Mouse (Mus musculus): Measurements from ENCODE around the gene Znrd1.

Gene Znrd1

DNA sequence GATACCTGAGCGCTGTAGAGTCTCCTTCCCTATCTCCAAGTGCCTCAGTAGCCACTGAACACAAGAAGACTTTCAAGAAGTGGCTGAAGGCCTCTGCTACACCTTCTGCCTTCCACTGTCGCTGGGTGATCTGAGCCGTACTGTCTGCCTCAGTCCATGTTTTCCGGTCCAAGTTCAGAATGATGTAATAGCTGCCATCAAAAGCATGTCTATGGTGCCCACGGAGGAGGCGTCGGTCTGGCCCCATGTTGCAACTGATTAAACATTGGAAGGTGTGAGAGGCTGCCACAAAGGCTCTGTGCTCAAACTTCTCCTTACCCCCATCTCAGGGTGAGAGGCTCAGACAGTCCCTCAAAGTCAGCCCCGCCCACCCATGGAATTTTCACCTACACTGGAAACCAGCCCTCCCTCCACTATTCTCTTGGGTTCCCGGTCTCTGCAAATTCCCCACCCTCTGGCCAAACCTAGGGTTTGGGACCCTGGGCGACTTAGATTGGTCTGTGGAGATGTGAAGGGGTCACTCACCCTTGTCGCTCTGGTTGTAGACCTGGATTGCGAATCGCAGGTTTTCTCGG is 12.0 kb upstream of the Znrd1 start:
- DNase-seq = no peak

- DNase-seq = no peak
Observed at GRCm38 (mm10) chr17:36966875-36967274, 8.5 kb upstream of the Znrd1 start.

- no peak for DNase-seq
Observed at GRCm38 (mm10) chr17:36961125-36961524, 2.8 kb upstream of the Znrd1 start.

GRCm38 (mm10) chr17:36958884-36959283 is 525 bp upstream of the Znrd1 start:
- DNase-seq = peak in 1 of 2 experiments; percentile 9

DNA sequence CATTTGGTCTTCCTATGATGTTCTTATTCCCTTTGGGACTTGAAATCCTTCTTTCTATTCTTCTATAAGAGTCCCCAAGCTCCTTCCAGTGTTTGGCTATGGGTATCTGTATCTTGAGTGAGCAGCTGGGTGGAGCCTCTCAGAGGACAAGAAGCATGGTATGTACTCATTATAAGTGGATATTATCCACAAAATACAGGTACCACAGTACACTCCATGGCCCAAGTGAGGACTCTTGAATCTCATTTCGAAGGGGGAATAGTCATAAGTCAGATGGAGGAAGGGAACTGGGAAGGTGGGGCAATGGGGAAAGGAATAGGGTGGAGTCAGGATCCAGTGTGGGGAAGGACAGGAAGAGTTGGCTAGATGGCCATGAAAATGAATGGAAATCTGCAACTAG is 5.3 kb downstream of the Znrd1 start:
- DNase-seq = no peak

DNA sequence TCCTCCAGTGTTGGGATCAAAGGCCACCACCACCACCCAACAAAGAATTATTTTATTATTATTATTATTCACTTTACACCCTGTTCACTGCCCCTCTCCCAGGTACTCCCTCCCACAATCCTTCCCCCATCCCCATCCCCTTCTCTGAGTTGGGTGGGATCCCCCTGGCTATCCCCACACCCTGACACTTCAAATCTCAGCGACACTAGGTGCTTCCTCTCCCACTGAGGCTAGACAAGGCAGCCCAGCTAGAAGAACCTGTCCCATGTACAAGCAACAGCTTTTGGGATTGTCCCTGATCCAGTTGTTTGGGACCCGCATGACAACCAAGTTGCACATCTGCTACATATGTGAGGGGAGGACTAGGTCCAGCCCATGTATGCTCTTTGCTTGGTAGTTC is 5.7 kb downstream of the Znrd1 start:
- DNase-seq = peak in 1 of 2 experiments; percentile 7

DNA sequence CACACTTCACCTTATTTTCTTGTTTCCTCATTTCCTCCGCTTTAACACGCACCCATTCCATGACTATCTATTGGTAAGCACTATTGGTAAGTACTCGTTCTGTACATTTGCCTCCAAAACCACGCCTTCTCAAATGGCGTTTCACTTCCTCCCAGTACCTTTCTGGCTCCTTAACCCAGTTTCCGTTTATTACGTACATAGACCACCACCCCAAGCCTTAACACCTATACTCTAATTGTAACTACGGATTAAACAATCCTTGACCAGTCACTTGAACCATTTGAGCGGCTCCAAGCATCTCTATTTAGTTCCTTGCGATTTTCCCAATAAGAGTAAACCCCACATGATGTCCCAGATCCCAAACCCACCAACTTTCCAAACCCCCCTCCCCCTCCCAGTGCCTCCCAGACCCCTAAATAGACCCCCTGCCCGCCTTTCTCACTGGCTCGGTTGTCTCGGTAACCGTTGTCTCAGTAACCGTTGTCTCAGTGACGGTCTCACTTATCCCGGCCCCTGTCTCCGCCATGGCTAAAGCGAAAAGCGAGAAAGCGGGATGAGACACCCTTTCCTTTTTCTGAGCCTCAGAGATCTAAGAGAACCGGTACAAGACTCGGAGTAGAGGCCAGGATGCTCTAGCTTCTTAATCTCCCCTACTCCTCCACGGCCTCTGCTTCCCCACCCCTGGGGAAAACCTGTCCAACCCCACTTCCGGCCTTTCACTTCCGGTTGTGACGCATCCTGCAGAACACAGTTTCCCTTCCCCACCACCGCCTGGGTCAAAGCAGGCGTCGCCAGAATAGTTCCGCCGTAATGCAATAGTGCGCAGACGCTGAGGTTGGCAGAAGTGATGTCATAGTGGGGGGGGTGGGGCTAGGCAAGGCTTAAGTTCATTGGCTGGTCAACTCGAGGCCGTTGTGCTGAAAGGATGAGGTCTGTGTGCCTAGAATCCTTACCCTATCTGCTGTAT is 7.1 kb downstream of the Znrd1 start, which contains the start of gene Ppp1r11:
TSS of gene Ppp1r11 (minus strand) at position 761 of the 967 bp plus-strand sequence.
- peak; percentile 92 to 95 for DNase-seq

GRCm38 (mm10) chr17:36949265-36949664 is 9.1 kb downstream of the Znrd1 start:
- no peak for DNase-seq

- DNase-seq = no peak
Observed at GRCm38 (mm10) chr17:36948286-36948685, 10.1 kb downstream of the Znrd1 start.

DNA sequence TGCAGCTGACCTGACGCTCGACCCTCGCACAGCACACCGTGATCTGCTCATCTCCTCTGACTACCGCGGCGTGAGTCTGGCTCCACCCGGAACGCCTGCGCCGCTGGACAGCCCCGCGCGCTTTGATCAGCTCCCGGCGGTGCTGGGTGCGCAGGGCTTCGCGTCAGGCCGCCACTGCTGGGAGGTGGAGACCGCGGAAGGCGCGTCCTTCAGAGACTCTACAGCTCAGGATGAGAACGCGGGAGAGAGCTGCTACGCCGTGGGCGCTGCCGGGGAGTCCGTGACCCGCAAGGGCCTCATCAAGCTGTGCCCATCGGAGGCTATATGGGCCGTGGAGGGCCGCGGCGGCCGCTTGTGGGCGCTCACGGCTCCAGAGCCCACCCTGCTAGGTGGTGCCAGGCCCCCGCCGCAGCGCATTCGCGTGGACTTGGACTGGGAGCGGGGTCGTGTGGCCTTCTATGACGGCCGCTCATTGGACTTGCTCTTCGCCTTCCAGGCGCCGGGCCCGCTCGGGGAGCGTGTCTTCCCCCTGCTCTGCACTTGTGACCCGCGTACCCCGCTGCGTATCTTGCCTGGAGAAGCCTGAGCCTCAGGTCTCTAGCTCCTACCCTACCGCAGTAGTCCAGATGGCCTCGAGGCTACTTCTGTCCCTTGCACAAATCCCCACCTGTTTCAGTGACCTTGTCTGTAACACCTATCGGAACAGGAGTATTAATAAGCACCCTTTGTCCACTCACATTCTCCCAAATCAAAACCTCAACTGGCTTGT is 11.1 kb downstream of the Znrd1 start:
- peak; percentile 31 to 43 for DNase-seq

DNA sequence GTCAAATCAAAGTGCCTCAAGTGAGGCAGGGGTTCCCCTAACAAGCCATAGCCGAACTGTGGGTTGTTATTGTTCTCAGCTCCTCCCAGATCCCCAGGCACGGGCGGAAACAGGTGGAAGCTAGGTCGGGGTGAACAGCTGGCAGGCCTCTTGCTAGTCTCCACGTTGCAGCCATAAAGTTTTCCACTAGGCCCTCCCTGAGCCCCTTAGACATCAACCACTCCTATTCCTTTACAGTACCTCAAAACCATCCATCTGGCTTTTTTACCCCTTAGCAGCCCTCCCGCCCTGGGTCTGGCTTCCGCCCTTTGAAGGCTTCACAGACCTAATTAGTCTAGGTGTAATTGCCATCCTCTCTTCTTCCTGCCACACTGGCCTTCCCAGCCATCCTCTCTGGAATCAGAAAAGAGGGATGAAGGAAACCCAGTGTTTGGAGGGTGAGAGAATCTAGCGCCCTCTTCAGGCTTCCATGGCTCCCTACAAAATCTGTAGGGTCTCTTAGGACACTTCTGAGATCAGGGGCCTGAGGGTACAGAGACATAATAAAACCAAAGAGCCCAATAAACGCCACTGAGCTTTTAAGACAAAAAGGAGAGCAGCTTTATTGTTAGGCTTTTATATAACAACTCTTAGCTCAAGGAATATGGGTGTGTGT is 14.1 kb downstream of the Znrd1 start:
- peak; percentile 55 to 76 for DNase-seq

GRCm38 (mm10) chr17:36943691-36944090 is 14.7 kb downstream of the Znrd1 start:
- no peak for DNase-seq

GRCm38 (mm10) chr17:36942791-36943471 is 15.4 kb downstream of the Znrd1 start, which contains the start of gene Rnf39:
Gene Rnf39, plus strand, starts transcription at chr17:36942918.
- DNase-seq = peak; percentile 31 to 44

DNA sequence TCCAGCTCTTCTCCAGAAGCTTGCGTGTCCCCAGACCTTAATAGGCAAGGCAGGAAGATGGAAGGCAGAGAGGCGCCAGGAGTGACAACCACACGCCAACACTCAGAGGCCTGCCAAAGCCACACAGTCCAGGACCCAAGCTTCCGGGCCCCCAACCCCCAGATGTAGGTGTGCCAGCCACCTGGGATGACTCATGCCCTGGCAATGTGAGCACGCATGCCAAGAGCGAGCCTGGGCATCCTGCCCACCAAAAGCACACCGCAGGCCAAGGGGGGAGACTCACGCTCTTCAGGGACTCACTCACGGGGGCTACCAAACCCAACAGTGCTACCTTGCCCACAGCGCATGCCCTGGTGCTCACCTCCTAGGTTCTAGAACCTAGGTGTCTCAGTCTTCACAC is 16.0 kb downstream of the Znrd1 start:
- peak; percentile 34 to 61 for DNase-seq

DNA sequence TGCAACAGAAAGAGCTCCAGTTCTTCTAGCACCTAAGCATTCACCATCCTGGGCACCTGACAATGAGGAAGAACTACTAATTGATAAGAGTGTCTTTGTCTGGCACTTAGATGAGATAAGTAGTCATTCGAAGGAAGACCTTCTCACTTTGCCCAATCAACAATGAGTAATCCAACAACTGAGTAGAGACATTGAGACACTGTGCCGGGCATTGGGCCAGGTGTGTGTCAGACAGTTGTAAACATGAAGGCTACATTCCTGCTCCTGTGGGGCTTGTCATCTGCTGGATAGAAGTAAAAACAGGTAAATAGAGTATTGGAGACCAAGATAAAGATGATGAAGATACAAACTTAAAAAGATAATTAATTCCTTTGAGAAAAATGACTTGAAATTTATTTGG is 20.3 kb downstream of the Znrd1 start:
- no peak for DNase-seq

GRCm38 (mm10) chr17:36931806-36932205 is 26.6 kb downstream of the Znrd1 start:
- DNase-seq = no peak

- no peak for DNase-seq
Observed at GRCm38 (mm10) chr17:36931130-36931529, 27.2 kb downstream of the Znrd1 start.

- DNase-seq = no peak
Observed at GRCm38 (mm10) chr17:36930233-36930632, 28.1 kb downstream of the Znrd1 start.

DNA sequence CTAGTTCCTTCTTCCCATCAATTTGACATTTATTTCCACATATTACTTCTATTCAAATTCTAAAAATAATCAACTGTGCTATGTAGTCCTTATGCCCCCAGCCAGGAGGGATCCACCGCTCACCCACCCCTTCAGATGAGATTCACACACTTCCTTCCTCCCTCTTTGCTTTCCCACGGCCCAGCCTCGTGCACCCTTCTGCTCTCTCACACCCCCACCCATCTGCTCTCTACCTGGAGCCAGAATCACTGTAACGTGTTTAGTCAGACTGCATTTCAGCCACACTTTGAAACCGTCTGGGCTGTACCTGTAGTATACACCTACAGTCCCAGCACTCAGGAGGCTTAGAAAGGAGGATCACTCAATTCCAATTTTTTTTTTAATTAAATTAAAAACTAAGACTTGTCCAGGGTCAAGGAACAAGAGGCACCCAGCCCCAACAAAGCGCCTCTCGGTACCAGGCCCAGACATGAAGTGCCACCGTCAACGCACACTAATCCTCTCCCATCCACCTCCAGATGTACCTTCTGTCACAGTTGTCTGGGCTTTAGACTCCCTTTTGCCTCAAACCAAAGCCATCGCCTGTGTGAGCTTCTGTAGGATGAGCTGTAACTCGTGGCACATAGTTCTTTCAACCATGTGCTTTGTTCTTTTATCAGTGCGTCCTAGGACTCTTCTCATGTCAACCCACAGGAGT is 29.0 kb downstream of the Znrd1 start:
- DNase-seq = no peak

- no peak for DNase-seq
Observed at GRCm38 (mm10) chr17:36927496-36928120, 30.8 kb downstream of the Znrd1 start.

DNA sequence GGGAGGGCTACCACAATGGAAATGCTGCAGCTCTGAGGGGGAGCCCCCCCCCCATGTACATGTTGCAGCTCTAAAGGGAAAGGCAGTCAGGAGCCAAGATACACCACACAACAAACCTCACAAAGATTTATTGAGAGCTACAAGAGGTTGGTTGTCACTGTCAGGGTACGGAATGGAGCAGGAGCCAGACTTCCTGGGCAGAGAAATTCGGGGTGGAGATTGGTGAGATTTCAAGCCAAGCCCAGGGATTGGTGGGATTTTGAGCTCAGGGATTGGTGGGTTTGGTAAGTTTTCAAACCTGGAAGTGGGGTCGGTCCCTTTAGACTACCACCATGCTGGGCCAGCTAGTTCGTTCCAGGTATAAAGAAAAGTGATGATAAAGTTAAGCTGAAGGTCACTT is 34.9 kb downstream of the Znrd1 start:
- no peak for DNase-seq

All from thymus, postnatal 36 days (tissue).